Mouse (Mus musculus) limb, embryonic 15.5 days (tissue): ENCODE results near the gene Ly6g5b. TPM values are rescaled to one million over a fixed set of nuclear protein-coding genes. Genes with fewer than 3 reads are reported as not detected.

Experiments used
- ATAC-seq: fragments of 200-750 bp; cut with Nextera tagmentation; 2 replicates; pipeline ENCODE4 v1.8.0; 2017; ENCODE audit warnings: low read depth, moderate TSS enrichment; ENCODE audit not compliant: insufficient number of reproducible peaks, low FRiP score, low TSS enrichment
- H3K27ac ChIP-seq: fragments of 300-500 bp; sonication (generic); 2 replicates; pipeline ENCODE4 v1.5.1; 2015; ENCODE audit warnings: moderate library complexity, mild to moderate bottlenecking, inconsistent platforms
- H3K27me3 ChIP-seq: fragments of 300-500 bp; sonication (generic); 2 replicates; pipeline ENCODE4 v1.6.1; 2015; ENCODE audit warnings: inconsistent platforms
- H3K36me3 ChIP-seq: fragments of 300-500 bp; sonication (generic); 2 replicates; pipeline ENCODE4 v1.6.1; 2015; ENCODE audit warnings: inconsistent platforms
- H3K4me1 ChIP-seq: fragments of 300-500 bp; sonication (generic); 2 replicates; pipeline ENCODE4 v1.6.1; 2015; ENCODE audit warnings: inconsistent platforms
- H3K4me2 ChIP-seq: fragments of 300-500 bp; sonication (generic); 2 replicates; pipeline ENCODE4 v1.6.1; 2015; ENCODE audit warnings: mild to moderate bottlenecking, inconsistent platforms
- H3K4me3 ChIP-seq: fragments of 300-500 bp; sonication (generic); 2 replicates; pipeline ENCODE4 v1.5.1; 2015; ENCODE audit warnings: mild to moderate bottlenecking, inconsistent platforms
- H3K9ac ChIP-seq: fragments of 300-500 bp; sonication (generic); 2 replicates; pipeline ENCODE4 v1.6.1; 2015; ENCODE audit warnings: inconsistent platforms
- H3K9me3 ChIP-seq: fragments of 300-500 bp; sonication (generic); 2 replicates; pipeline ENCODE4 v1.6.1; 2016; ENCODE audit warnings: inconsistent platforms
- WGBS: fragments of 180-500 bp; shearing (Covaris S2); methylation state at CpG from one replicate; pipeline ENCODE4 v1.1.7; 2015; 5-methylcytosine and 5-hydroxymethylcytosine counted together
- polyA plus RNA-seq: library from polyadenylated mRNA; unstranded; fragments of >200 nt; fragmentation: Nextera tagmentation; extraction: Ambion mirVana; gene quantifications from 2 replicates; pipeline ENCODE4 v1.2.1, GENCODE M21; 2015

Ly6g5b gene
- polyA plus RNA-seq, 1 experiment from 2014 or later = 0.78 TPM

GRCm38 (mm10) chr17:35083929-35084497 is 31.2 kb downstream of the Ly6g5b start:
- Histone ChIP-seq H3K4me1 (no peaks in the 10 kb centered on the region), H3K4me3 (no peak overlapping the region), H3K27ac (no peak overlapping the region), H3K27me3 (no peaks in the 10 kb centered on the region; the same call in 1 of the 2 replicates), H3K9me3 (no peaks in the 10 kb centered on the region), H3K9ac (no peak overlapping the region), H3K4me2 (no peak overlapping the region), H3K36me3 (no peaks in the 10 kb centered on the region)
- ATAC-seq = no peak
- WGBS = 63% methylated on average over 3 of the region's 3 CpGs

- no peak overlapping the region for H3K9ac ChIP-seq
- H3K9me3 ChIP-seq = no peaks in the 10 kb centered on the region
- peaks cover 4% of the 10 kb centered on the region; the same call in 1 of the 2 replicates for H3K27me3 ChIP-seq
- no peaks in the 10 kb centered on the region for H3K36me3 ChIP-seq
- ATAC-seq = no peak
- 0 out of 2 replicates have a peak, but pooled peaks cover 2% of the 10 kb centered on the region for H3K4me1 ChIP-seq
- no peak overlapping the region for H3K4me3 ChIP-seq
- no peak overlapping the region for H3K27ac ChIP-seq
- no peak overlapping the region for H3K4me2 ChIP-seq
- 83% methylated on average over 16 of the region's 16 CpGs for WGBS
These were observed 32.2 kb downstream of the Ly6g5b start for GRCm38 (mm10) chr17:35082841-35083576.

- H3K4me3 ChIP-seq = no peak overlapping the region
- no peak overlapping the region for H3K9ac ChIP-seq
- peaks cover 5% of the 10 kb centered on the region; the same call in 1 of the 2 replicates for H3K27me3 ChIP-seq
- no peak overlapping the region for H3K4me2 ChIP-seq
- ATAC-seq = no peak
- H3K27ac ChIP-seq = no peak overlapping the region
- WGBS = 80% methylated on average over 4 of the region's 4 CpGs
- H3K36me3 ChIP-seq = no peaks in the 10 kb centered on the region
- peaks cover 15% of the 10 kb centered on the region; the same call in 1 of the 2 replicates for H3K4me1 ChIP-seq
- no peaks in the 10 kb centered on the region for H3K9me3 ChIP-seq
These were observed 34.5 kb downstream of the Ly6g5b start for GRCm38 (mm10) chr17:35080710-35081109.

- Histone ChIP-seq H3K9ac (no peak overlapping the region), H3K27ac (no peak overlapping the region), H3K4me1 (peaks cover 15% of the 10 kb centered on the region; the same call in 1 of the 2 replicates), H3K4me3 (no peak overlapping the region), H3K9me3 (no peaks in the 10 kb centered on the region), H3K27me3 (peaks cover 5% of the 10 kb centered on the region; the same call in 1 of the 2 replicates), H3K36me3 (no peaks in the 10 kb centered on the region), H3K4me2 (no peak overlapping the region)
- ATAC-seq = no peak
- 30% methylated on average over 6 of the region's 6 CpGs for WGBS
These were observed 35.0 kb downstream of the Ly6g5b start for GRCm38 (mm10) chr17:35080248-35080647.

GRCm38 (mm10) chr17:35079778-35080177 is 35.5 kb downstream of the Ly6g5b start:
- no peaks in the 10 kb centered on the region for H3K36me3 ChIP-seq
- no peak overlapping the region for H3K9ac ChIP-seq
- no peaks in the 10 kb centered on the region for H3K9me3 ChIP-seq
- no peak for ATAC-seq
- no peak overlapping the region for H3K4me2 ChIP-seq
- 66% methylated on average over 9 of the region's 9 CpGs for WGBS
- 0 out of 2 replicates have a peak, but pooled peaks cover 5% of the 10 kb centered on the region for H3K27me3 ChIP-seq
- no peak overlapping the region for H3K4me3 ChIP-seq
- no peak overlapping the region for H3K27ac ChIP-seq
- peaks cover 15% of the 10 kb centered on the region; the same call in 1 of the 2 replicates for H3K4me1 ChIP-seq

- Histone ChIP-seq H3K4me1 (peaks cover 23% of the 10 kb centered on the region), H3K4me3 (peak within 1 kb of the TSS; percentile 15), H3K27ac (peak within 1 kb of the TSS; percentile 27; the same call in 1 of the 2 replicates), H3K36me3 (no peaks in the 10 kb centered on the region), H3K4me2 (peak within 1 kb of the TSS; percentile 30), H3K9me3 (no peaks in the 10 kb centered on the region), H3K9ac (no peak within 1 kb of the TSS), H3K27me3 (0 out of 2 replicates have a peak, but pooled peaks cover 5% of the 10 kb centered on the region)
- 8% methylated on average over 14 of the region's 14 CpGs for WGBS
- ATAC-seq = no peak
These were observed 37.4 kb downstream of the Ly6g5b start, which contains the start of gene Ly6g6d for GRCm38 (mm10) chr17:35077786-35078233. Gene Ly6g6d (minus strand): TSS chr17:35078065.

GRCm38 (mm10) chr17:35077285-35077684 is 37.9 kb downstream of the Ly6g5b start:
- Histone ChIP-seq H3K4me3 (peak overlapping the region; percentile 15), H3K4me1 (peaks cover 23% of the 10 kb centered on the region), H3K4me2 (peak overlapping the region; percentile 30), H3K36me3 (no peaks in the 10 kb centered on the region), H3K9ac (no peak overlapping the region), H3K27me3 (0 out of 2 replicates have a peak, but pooled peaks cover 5% of the 10 kb centered on the region), H3K27ac (peak overlapping the region; percentile 27; the same call in 1 of the 2 replicates), H3K9me3 (no peaks in the 10 kb centered on the region)
- ATAC-seq = no peak
- 20% methylated on average over 2 of the region's 2 CpGs for WGBS

- H3K4me3 ChIP-seq = peak within 1 kb of the TSS; percentile 15
- peaks cover 23% of the 10 kb centered on the region for H3K4me1 ChIP-seq
- no peaks in the 10 kb centered on the region for H3K9me3 ChIP-seq
- peak within 1 kb of the TSS; percentile 30 for H3K4me2 ChIP-seq
- no peak within 1 kb of the TSS for H3K9ac ChIP-seq
- WGBS = 16% methylated on average over 10 of the region's 10 CpGs
- peak within 1 kb of the TSS; percentile 27; the same call in 1 of the 2 replicates for H3K27ac ChIP-seq
- ATAC-seq = no peak
- 0 out of 2 replicates have a peak, but pooled peaks cover 5% of the 10 kb centered on the region for H3K27me3 ChIP-seq
- H3K36me3 ChIP-seq = no peaks in the 10 kb centered on the region
These were observed 38.6 kb downstream of the Ly6g5b start, which contains the start of gene Ly6g6e for GRCm38 (mm10) chr17:35076507-35077176. Gene Ly6g6e (plus strand): TSS chr17:35076902.

- Histone ChIP-seq H3K36me3 (no peaks in the 10 kb centered on the region), H3K9ac (no peak overlapping the region), H3K4me3 (no peak overlapping the region), H3K9me3 (no peaks in the 10 kb centered on the region), H3K4me2 (no peak overlapping the region), H3K27me3 (peaks cover 9% of the 10 kb centered on the region; the same call in 1 of the 2 replicates), H3K27ac (no peak overlapping the region), H3K4me1 (peaks cover 23% of the 10 kb centered on the region)
- ATAC-seq = no peak
- 27% methylated on average over 17 of the region's 17 CpGs for WGBS
These were observed 41.1 kb downstream of the Ly6g5b start for GRCm38 (mm10) chr17:35074097-35074496.

- Histone ChIP-seq H3K4me2 (no peak overlapping the region), H3K36me3 (no peaks in the 10 kb centered on the region), H3K9ac (no peak overlapping the region), H3K4me3 (no peak overlapping the region), H3K27me3 (peaks cover 25% of the 10 kb centered on the region), H3K9me3 (no peaks in the 10 kb centered on the region), H3K27ac (no peak overlapping the region), H3K4me1 (peaks cover 12% of the 10 kb centered on the region)
- 74% methylated on average over 9 of the region's 9 CpGs for WGBS
- no peak for ATAC-seq
These were observed 43.8 kb downstream of the Ly6g5b start for GRCm38 (mm10) chr17:35071454-35071853.

- Histone ChIP-seq H3K9ac (no peak overlapping the region), H3K27me3 (peaks cover 33% of the 10 kb centered on the region), H3K4me1 (peaks cover 10% of the 10 kb centered on the region), H3K9me3 (no peaks in the 10 kb centered on the region), H3K4me2 (no peak overlapping the region), H3K4me3 (no peak overlapping the region), H3K36me3 (no peaks in the 10 kb centered on the region), H3K27ac (peak overlapping the region; percentile 39)
- ATAC-seq = 0 out of 2 replicates have a peak, but pooled peaks have one; percentile 14
- 49% methylated on average over 6 of the region's 6 CpGs for WGBS
These were observed 44.5 kb downstream of the Ly6g5b start for GRCm38 (mm10) chr17:35070556-35071229.
